Mouse (Mus musculus): ENCODE results near the gene Myo15b.
"Not testable (repeated sequence)": the region's sequence is repeated elsewhere in the genome, so short reads cannot be mapped to it uniquely, and the experiment has no call there.

The Myo15b gene

DNA sequence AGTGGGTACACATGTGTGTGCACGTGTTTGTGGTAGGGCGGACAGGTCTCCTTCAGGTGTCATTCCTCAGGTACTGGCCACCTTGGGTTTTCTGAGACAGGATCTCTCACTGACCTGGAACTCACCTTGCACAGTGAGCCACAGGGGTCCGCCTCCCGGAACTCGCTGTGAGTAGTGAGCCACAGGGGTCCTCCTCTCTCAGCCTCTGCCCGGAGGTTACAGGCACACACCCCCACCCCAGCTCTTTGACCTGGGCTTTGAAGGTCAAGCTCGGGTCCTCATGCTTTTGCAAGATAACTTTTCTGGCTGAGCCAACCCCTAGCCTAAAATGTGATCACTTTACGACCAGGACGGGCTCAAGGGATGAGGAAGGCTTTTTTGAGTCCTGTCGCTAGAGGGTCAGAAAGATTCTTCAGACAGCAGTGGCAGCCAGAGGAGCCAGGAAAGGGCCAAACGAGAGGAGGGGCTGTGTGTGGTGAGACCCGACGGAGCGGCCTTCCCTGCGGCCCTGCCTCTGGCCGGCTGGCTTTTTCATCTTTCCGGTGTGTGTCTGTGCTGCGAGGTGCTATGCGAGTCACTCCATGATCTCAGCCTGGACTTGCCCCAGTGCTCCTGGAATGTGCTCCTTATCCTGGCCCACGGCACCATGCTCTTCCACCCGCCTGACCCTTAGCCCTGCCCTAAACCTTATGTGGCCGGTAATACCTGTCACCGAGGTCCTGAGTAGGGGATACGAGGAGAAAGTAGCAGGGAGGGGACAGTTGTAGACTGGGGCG, 27.5 kb upstream of the Myo15b start:
- in situ Hi-C loops (cut with MboI; ENCODE audit: low sequenced_read_pairs) = no loop called here

DNA sequence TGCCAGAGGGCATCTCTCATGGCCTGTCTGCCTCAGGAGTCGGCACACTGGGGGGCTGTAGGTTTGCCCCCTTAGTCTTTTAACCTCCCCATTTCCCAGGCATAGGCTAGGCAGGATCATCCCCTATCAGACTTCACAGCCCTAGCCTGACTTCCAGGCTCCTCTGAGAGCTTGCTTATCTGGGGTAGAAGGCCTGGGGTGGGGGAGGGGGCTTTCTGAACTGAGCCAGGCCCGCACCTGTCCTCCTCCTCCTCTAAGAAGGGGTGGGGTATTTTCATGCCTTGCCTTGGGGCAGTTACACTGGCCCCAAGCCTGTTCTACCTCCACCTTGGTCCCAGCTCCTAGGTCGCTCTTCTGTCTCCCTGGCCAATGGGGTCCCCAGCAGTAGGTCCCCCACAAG, 26.7 kb upstream of the Myo15b start:
- in situ Hi-C loops (cut with MboI; ENCODE audit: low sequenced_read_pairs) = no loop called here

DNA sequence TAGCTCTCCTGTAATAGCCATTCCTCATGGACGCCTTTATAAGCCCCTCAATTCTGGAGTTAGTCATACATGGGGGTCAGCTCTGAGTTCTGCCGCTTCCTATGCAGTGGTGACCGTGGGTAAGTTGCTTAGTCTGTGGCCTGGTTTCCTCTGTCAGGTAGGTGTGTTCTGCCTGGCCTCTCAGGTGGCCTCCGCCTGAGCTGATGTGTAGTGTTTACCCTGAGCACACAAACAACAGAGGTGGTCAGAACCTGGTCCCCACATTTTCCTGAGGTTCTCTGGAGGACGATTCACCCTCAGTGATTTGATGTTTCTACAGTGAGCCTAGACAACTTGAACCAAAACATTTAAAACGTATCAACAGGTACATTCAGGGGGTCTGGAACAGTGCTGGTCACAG, 26.1 kb upstream of the Myo15b start:
- in situ Hi-C loops (cut with MboI; ENCODE audit: low sequenced_read_pairs) = no loop called here

DNA sequence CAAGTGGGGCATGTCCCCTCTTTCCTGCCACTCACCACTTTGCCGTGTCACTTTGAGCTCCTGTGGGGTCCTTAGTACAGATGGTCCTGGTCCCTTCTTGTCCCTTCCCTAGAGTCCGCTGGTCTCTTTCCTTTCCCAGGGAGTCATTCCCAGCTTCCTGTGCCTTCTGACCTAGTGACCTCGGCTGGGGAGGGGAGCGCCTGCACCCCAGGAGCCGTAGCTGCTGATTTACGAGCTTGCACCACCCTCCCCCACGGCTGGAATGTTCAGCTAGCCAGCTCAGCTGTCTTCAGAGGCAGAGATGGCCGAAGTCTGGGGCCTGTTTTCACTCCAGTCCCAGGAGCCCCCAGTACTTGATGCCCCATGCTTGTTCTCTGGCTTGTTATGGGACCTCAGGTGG, 25.7 kb upstream of the Myo15b start:
- in situ Hi-C loops (cut with MboI; ENCODE audit: low sequenced_read_pairs) = no loop called here

DNA sequence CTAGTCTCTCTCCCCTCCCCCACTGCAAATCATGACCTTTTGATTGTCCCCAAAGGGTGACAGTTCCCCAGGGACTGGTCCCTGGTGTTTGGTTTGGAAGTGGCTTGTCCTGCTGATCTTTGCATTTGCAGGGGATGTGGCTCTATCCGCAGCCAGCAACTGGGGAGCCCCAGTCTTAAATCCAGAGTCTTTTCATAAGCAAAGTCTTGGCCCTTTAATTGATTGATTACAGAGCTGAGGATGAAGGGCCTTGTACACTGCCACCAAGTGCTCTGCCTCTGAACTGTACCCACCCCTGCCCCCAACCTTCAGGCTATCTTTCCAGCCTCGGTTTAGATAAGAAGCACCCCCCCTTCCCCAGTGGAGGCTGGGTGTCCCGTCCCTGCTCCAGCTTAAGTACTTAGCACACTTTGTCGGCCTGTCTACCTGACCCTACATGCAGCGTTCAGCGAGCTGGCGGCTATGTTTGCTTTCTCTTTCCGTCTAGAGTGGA, 25.1 kb upstream of the Myo15b start:
- in situ Hi-C loops (cut with MboI; ENCODE audit: low sequenced_read_pairs) = no loop called here

DNA sequence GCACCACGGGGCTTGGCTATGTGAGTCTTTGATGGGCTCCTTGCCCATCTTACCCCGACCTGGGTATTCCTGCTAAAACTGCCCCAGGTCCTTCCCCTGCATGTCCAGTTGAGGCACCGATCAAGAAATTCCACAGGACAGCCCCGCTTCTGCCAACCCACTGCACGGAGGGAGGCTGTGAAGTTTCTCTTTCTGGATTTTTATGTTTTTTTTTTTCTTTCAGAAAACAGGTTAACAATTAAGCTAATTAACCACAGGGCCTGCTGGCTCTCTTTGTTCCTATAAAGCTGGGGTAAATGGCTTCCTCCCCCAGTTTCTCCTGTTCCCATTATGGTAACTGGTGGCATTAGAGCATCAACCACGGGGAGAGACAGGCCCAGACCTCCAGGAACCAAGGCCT, 24.2 kb upstream of the Myo15b start:
- in situ Hi-C loops (cut with MboI; ENCODE audit: low sequenced_read_pairs) = no loop called here

DNA sequence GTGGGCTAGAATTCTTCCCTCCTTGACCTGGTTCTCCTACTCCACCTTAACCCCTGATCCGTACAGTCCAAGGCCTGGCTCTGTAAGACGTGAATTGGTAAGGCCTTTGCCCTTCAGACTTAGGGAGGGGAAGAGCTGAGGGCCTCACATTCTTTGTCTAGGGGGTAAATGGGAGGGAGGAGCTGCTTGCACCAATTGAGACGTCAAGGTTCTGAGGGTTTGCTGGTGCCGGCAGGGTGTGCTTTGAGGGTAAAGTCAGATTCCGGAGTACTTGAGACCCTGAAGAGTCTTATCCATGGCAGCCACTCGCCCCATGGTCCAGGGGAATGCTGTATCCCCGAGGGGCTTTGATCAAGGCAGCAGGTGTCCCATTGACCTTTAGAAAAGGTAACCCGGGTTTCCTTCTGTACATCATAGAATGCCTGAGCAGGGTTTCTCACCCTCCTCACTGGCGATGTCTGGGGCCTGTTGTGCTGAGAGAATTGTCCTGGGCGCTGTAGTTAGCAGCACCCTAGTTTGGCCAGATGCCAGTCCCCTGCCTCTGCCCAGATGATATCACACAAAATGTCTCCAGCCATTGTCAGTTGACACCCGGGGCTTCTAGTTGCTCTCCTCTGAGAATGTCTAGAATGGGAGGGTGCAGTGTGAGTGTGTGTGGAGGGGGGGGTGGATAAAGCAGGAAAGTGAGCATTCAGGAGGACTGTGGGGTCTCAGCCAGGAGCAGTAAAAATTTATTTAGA, 21.4 kb upstream of the Myo15b start:
- in situ Hi-C loops (cut with MboI; ENCODE audit: low sequenced_read_pairs) = no loop called here

DNA sequence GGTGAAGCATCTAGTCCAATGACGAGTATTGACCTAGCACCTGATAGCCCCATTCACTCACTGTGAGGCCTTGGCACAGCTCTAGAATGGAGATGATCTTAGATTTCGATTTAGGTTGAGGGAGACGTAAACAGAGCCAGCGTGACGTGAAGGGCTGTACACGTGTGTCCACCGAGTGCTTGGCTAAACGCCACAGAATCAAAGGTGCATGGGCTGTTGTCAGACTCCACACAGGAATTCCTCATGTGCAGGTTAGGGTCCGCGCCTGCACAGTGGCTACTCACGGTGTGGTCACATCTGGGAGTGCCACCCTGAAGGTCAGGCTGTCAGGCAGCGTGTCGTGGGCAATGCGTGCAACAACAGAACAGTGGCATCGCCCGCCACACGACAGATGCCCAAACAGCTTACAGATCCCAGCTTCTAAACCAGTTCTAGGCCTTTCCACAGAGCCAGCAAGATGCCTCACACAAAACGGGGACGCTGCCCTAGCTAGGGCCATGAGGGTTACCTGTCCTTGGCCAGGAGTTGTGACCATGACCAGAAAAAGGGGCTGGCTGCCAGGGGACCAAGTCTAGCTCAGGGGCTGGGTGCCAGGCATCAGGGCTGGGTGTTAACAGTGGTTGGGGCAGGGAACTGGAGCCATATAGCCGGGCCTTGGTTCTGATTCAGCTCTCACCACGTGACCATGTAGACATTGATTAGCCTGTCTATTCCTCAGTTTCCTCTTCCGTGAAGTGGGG, 20.4 kb upstream of the Myo15b start:
- in situ Hi-C loops (cut with MboI; ENCODE audit: low sequenced_read_pairs) = no loop called here

DNA sequence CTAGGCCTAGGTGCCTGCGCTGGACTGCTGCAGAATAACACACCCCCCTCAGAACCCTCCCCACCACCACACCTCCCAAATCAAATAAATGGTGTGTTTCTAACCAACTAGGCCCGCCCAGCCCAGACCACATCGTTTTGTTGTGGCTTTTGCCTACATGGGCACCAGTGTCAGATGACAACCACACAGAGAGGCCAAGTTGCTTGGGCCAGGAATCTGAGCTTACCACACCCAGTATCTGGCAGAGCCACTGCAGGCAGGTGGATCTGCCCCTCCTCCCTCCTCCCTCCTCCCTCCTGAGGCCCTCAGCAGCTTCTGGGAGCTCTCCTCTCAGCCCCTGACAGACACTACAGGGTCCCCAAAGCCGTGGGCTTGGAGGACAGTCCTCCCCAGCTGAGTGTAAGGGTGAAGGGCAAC, 19.3 kb upstream of the Myo15b start:
- in situ Hi-C loops (cut with MboI; ENCODE audit: low sequenced_read_pairs) = no loop called here

DNA sequence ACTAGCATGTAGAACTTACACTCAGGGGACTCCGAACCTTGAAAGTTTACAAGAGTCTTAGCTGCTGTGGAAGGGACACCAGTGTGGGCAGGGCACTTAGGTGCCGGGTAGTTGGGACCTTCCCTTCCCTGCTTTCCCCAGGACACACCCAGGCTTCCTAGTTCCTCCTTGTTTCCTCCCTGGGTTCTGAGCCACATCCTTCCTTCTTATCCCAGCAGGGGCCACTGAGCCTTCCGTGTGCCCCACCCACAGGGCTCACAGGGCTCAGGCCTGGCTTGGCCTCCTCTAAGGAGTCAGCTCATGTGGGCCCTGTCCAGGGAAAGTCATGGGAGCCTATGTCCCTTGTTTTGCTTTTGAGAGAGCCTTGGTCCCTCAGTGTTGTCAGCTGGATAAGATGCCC, 18.5 kb upstream of the Myo15b start:
- in situ Hi-C loops (cut with MboI; ENCODE audit: low sequenced_read_pairs) = no loop called here

DNA sequence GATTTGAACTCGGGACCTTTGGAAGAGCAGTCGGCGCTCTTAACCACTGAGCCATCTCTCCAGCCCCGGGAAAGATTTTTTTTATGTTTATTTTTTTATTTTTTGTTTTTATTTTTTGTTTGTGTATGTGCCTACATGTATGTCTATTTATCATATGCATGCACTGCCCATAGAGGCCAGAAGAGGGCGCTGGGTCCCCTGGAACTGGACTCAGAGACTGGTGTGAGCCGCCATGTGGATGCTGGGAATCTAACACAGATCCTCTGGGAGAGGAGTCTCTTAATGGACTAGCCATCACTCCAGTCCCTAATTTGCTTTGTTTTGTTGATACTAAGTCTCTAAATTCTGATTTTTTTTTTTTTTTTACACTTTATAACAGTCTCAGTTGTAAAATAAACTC, 17.2 kb upstream of the Myo15b start:
- in situ Hi-C loops (cut with MboI; ENCODE audit: low sequenced_read_pairs) = no loop called here

DNA sequence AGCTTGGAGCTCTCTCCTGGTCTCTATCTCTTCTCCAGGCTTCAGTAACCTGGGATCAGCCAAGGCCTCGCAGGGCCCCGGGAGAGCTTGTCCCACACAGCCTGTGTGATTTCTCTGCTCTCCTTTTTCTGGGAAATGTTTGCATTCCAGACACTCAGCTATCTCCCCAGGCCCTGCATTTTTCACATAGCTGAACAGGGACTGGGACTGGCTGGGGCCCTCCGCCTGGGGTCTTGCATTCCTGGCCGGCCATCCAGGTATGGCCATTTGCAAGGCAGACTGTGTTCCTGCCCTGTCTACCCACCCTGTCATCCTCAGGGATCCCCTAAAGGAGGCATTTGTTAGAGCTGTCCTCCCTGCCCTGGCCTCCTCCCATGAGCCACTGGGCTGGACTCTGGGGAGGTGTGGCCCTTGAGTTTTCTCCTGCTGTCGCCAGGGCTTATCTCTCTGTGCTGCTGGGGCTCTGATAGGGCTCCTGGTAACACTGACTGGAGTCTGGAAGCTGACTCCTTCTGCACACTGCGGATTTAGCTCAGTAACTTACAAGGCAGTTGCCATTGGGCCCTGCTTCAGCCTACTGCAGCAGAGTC, 16.1 kb upstream of the Myo15b start:
- in situ Hi-C loops (cut with MboI; ENCODE audit: low sequenced_read_pairs) = no loop called here

DNA sequence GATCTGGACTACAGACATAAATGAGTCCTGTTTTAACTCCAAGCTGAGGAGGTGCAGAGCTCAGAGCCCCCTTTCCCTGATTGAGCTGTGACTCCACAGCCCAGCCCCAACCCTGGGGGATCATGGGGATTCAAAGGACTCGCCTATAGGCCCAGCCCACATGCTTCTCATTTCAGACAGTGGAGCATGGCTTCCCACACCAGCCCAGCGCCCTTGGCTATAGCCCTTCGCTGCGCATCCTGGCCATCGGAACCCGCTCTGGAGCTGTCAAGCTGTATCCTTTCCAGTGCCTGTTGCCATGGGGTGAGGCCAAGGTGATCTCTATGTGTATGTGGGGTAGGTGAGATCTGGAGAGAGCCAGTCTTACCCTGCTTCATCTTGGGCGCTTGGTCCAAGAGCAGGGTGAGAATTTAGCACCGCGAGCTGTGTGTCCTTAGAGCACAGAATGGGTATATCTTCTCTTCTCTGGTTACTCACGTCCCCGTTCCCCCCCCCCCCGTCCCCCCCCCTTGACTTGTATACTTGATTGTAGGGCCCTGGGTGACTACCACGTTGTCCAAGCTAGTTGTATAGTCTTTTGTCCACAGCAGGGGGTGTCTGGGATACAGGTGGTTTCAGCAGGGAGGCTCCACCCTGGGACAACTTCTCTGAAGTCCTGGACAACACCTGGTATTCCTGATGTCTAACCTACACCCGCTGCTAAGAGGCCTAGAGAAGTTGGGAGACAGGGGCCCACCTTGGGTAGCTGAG, 14.9 kb upstream of the Myo15b start:
- in situ Hi-C loops (cut with MboI; ENCODE audit: low sequenced_read_pairs) = no loop called here

DNA sequence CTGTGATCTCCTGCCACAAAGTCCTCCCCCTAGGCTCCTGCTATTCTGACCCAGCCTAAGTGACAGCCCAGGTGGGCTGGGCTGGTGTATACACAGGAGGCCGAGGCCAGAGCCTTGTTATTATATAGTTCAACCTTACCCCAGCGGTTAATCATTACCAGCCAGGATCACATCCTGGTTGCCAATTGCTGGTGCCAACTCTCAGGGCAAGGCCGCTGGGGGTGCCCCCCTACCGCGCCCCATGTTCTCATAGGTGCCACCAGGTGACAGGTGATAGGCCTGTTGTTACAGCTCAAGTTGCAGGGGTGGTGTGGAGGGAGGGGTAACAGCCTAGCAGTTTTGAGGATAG, 14.3 kb upstream of the Myo15b start:
- in situ Hi-C loops (cut with MboI; ENCODE audit: low sequenced_read_pairs) = no loop called here

DNA sequence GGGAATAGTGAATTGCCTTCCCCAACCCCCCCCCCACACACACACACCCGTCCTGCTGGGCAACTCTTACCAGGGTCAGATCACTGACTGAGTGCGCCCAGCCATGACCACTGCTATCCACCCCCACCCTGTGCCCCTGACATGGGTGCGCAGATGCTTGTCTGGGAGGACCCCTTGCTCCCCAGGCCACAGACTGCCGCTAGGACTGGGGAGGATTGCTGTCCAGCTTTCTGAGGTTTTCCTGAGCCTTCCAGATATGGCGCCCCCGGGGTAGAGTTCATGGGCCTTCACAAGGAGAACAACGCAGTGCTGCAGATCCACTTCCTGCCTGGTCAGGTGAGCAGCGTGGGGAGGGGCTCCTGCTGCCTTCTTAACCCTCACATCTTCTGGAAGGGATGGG, 14.0 kb upstream of the Myo15b start:
- in situ Hi-C loops (cut with MboI; ENCODE audit: low sequenced_read_pairs) = no loop called here

DNA sequence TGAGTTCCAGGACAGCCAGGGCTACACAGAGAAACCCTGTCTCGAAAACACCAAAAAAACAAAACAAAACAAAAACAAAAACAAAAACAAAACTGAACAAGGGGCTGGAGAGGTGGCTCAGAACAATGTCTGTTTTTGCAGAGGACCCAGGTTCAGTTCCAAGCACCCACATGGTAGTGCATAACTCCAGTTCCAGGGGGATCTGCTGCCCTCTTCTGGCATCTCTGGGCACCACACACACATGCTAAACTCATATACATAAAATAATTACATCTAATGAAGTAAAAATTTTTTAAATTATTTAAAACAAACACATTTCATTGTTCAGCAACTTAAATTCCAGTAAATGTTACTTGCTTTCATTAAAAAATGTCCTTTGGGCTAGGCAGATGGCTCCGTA, 12.4 kb upstream of the Myo15b start:
- in situ Hi-C loops (cut with MboI; ENCODE audit: low sequenced_read_pairs) = no loop called here

DNA sequence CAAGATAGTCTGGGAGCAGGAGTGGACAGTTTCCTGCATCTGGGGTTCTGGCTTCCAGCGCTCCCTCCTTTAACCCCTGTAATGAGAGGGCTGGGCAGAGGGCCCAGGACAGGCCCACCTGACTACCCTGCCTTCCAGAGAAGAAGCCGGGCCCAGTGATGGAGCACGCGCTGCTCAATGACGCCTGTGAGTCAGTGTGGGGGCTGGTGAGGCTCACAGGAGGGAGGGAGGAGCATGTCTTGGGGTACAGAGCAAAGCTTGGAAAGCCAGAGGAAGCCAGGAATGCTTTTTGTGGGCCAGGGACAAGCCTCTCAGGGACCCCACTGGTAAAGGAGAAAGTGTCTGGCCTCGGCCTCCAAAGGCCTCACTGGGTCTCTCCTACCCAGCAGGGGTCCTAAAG, 3.5 kb upstream of the Myo15b start:
- in situ Hi-C loops (cut with MboI; ENCODE audit: low sequenced_read_pairs) = no loop called here

DNA sequence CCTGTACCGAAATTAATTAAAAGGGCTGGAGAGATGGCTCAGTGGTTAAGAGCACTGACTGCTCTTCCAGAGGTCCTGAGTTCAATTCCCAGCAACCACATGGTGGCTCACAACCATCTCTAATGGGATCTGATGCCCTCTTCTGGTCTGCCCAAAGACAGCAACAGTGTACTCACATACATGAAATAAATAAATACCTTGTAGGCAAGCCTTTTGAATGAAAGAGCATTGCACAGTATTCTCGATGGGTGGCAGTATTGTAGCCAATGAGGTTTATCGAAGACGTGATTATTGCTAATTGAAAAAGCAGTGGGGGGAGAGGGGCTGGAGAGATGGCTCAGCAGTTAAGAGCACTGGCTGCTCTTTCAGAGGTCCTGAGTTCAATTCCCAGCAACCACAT, 1.1 kb upstream of the Myo15b start:
- in situ Hi-C loops (cut with MboI; ENCODE audit: low sequenced_read_pairs) = not testable (repeated sequence)

DNA sequence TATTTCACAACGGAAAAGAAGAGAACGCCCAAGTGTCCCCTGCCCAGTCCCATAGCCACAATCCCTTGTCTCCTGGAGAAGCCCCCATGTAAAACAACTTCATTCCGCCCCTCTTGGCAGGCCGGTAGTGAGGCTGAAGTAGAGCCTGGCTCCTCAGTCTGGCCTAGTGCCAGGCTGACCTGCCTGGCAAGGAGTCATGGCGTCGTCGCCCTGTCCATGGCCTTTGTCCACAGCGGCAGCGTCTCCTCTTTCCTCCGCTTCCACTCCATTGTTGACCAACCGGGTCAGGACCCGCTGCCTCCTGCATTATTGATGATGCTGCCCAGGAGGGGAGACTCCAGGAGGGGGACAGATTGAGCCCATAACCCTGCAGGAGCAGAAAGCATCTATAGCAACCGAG, 270 bp upstream of the Myo15b start:
- in situ Hi-C loops (cut with MboI; ENCODE audit: low sequenced_read_pairs) = no loop called here

DNA sequence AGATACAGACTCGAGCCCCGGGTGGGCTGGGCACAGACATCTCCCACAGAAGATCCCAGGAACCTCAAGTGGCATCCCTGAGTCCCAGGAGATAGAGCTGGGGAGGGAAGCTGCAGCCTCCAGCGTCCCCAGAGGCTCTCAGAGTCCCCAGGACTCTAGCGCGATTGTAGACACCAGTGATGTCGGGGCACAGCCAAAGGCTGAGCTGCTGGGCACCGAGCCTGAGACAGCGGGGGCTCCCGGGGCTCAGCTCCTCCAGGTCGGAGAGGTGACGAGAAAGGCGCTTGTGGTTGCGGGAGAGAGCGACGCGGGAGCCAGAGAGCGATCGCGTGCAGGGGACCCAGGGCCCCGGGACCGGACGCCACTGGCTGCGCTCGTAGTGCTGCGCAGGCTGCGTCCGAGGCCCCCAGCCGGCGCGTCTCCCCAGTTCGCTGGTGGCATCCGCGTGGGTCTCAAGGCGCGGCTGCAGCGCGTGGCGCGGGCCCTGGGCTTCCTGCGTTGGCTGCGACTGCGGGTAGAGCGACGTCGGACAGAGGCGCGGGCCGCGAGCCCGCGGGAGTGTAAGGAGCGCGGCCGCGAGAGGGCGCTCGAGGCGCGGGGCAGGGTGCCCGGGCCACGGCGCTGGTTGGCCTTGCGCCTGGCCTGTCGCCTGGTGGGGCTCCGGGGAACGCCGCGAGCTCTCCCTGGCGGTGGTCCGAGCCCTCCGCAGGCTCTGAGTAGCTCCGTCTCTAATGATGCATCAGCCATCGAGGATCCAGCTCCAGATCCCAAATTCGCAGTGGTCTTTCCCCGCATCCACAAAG, 1.1 kb downstream of the Myo15b start:
- in situ Hi-C loops (cut with MboI; ENCODE audit: low sequenced_read_pairs) = no loop called here

All from CH12F3 (cell line).